Mouse (Mus musculus): Measurements from ENCODE around the gene Slc18b1. TPM values are rescaled to one million over a fixed set of nuclear protein-coding genes. Genes with fewer than 3 reads are reported as not detected.

Slc18b1 gene
- polyA plus RNA-seq, 1 experiment from 2014 or later: 18.8 TPM

GRCm38 (mm10) chr10:23798142-23798541 is 1.4 kb downstream of the Slc18b1 start:
- Histone ChIP-seq H3K4me3 (ENCODE audit: low read depth, low read length) (peak overlapping the region; percentile 63), H3K4me2 (ENCODE audit: low read depth, low read length) (peak overlapping the region; percentile 73), H3K4me1 (ENCODE audit: control insufficient read depth, insufficient read depth, low read length) (peaks cover 8% of the 10 kb centered on the region; the same call in 1 of the 2 replicates), H3K27ac (replicated peaks; ENCODE audit: low read depth, low read length) (peak overlapping the region; percentile 67; the same call in 1 of the 2 replicates), H3K9me3 (ENCODE audit: control insufficient read depth, low read length) (no peaks in the 10 kb centered on the region), H3K9ac (ENCODE audit: low read depth, low read length) (no peak overlapping the region), H3K27me3 (replicated peaks; ENCODE audit: control insufficient read depth, insufficient read depth, low read length) (no peaks in the 10 kb centered on the region), H3K36me3 (ENCODE audit: control insufficient read depth, insufficient read depth, low read length) (peaks cover 29% of the 10 kb centered on the region)
- peak; percentile 38 for DNase-seq (ENCODE audit: low spot score)
- WGBS: 45% methylated on average over 1 of the region's 1 CpGs
- ATAC-seq (ENCODE audit: low read depth): no peak

- H3K9me3 ChIP-seq (ENCODE audit: control insufficient read depth, low read length): no peaks in the 10 kb centered on the region
- 22% methylated on average over 2 of the region's 3 CpGs for WGBS
- H3K4me3 ChIP-seq (ENCODE audit: low read depth, low read length): no peak overlapping the region
- no peak for ATAC-seq (ENCODE audit: low read depth)
- no peaks in the 10 kb centered on the region for H3K27me3 ChIP-seq (replicated peaks; ENCODE audit: control insufficient read depth, insufficient read depth, low read length)
- no peak for DNase-seq (ENCODE audit: low spot score)
- H3K36me3 ChIP-seq (ENCODE audit: control insufficient read depth, insufficient read depth, low read length): peaks cover 46% of the 10 kb centered on the region
- H3K9ac ChIP-seq (ENCODE audit: low read depth, low read length): no peak overlapping the region
- no peak overlapping the region for H3K27ac ChIP-seq (replicated peaks; ENCODE audit: low read depth, low read length)
- no peak overlapping the region for H3K4me2 ChIP-seq (ENCODE audit: low read depth, low read length)
- peaks cover 8% of the 10 kb centered on the region; the same call in 1 of the 2 replicates for H3K4me1 ChIP-seq (ENCODE audit: control insufficient read depth, insufficient read depth, low read length)
Observed at GRCm38 (mm10) chr10:23799933-23800332, 3.1 kb downstream of the Slc18b1 start.

- DNase-seq (ENCODE audit: low spot score): no peak
- peaks cover 70% of the 10 kb centered on the region for H3K36me3 ChIP-seq (ENCODE audit: control insufficient read depth, insufficient read depth, low read length)
- 55% methylated on average over 3 of the region's 3 CpGs for WGBS
- no peak overlapping the region for H3K4me2 ChIP-seq (ENCODE audit: low read depth, low read length)
- no peak overlapping the region for H3K4me3 ChIP-seq (ENCODE audit: low read depth, low read length)
- no peak overlapping the region for H3K27ac ChIP-seq (replicated peaks; ENCODE audit: low read depth, low read length)
- H3K9ac ChIP-seq (ENCODE audit: low read depth, low read length): no peak overlapping the region
- ATAC-seq (ENCODE audit: low read depth): no peak
- H3K4me1 ChIP-seq (ENCODE audit: control insufficient read depth, insufficient read depth, low read length): no peaks in the 10 kb centered on the region; the same call in 1 of the 2 replicates
- H3K9me3 ChIP-seq (ENCODE audit: control insufficient read depth, low read length): no peaks in the 10 kb centered on the region
- no peaks in the 10 kb centered on the region for H3K27me3 ChIP-seq (replicated peaks; ENCODE audit: control insufficient read depth, insufficient read depth, low read length)
Observed at GRCm38 (mm10) chr10:23802911-23803310, 6.1 kb downstream of the Slc18b1 start.

- no peaks in the 10 kb centered on the region for H3K4me1 ChIP-seq (ENCODE audit: control insufficient read depth, insufficient read depth, low read length)
- no peak overlapping the region for H3K27ac ChIP-seq (replicated peaks; ENCODE audit: low read depth, low read length)
- no peak for ATAC-seq (ENCODE audit: low read depth)
- DNase-seq (ENCODE audit: low spot score): no peak
- no peak overlapping the region for H3K9ac ChIP-seq (ENCODE audit: low read depth, low read length)
- H3K9me3 ChIP-seq (ENCODE audit: control insufficient read depth, low read length): no peaks in the 10 kb centered on the region
- no peaks in the 10 kb centered on the region for H3K27me3 ChIP-seq (replicated peaks; ENCODE audit: control insufficient read depth, insufficient read depth, low read length)
- peaks cover 74% of the 10 kb centered on the region for H3K36me3 ChIP-seq (ENCODE audit: control insufficient read depth, insufficient read depth, low read length)
- no peak overlapping the region for H3K4me3 ChIP-seq (ENCODE audit: low read depth, low read length)
- WGBS: 68% methylated on average over 3 of the region's 3 CpGs
- no peak overlapping the region for H3K4me2 ChIP-seq (ENCODE audit: low read depth, low read length)
Observed at GRCm38 (mm10) chr10:23804665-23805064, 7.9 kb downstream of the Slc18b1 start.

- no peak overlapping the region for H3K9ac ChIP-seq (ENCODE audit: low read depth, low read length)
- no peak overlapping the region for H3K27ac ChIP-seq (replicated peaks; ENCODE audit: low read depth, low read length)
- DNase-seq (ENCODE audit: low spot score) (no peak), ATAC-seq (ENCODE audit: low read depth) (no peak)
- no peaks in the 10 kb centered on the region for H3K9me3 ChIP-seq (ENCODE audit: control insufficient read depth, low read length)
- H3K4me3 ChIP-seq (ENCODE audit: low read depth, low read length): no peak overlapping the region
- peaks cover 69% of the 10 kb centered on the region for H3K36me3 ChIP-seq (ENCODE audit: control insufficient read depth, insufficient read depth, low read length)
- 24% methylated on average over 4 of the region's 4 CpGs for WGBS
- no peaks in the 10 kb centered on the region for H3K27me3 ChIP-seq (replicated peaks; ENCODE audit: control insufficient read depth, insufficient read depth, low read length)
- H3K4me2 ChIP-seq (ENCODE audit: low read depth, low read length): no peak overlapping the region
- no peaks in the 10 kb centered on the region for H3K4me1 ChIP-seq (ENCODE audit: control insufficient read depth, insufficient read depth, low read length)
Observed at GRCm38 (mm10) chr10:23806201-23806600, 9.4 kb downstream of the Slc18b1 start.

DNA sequence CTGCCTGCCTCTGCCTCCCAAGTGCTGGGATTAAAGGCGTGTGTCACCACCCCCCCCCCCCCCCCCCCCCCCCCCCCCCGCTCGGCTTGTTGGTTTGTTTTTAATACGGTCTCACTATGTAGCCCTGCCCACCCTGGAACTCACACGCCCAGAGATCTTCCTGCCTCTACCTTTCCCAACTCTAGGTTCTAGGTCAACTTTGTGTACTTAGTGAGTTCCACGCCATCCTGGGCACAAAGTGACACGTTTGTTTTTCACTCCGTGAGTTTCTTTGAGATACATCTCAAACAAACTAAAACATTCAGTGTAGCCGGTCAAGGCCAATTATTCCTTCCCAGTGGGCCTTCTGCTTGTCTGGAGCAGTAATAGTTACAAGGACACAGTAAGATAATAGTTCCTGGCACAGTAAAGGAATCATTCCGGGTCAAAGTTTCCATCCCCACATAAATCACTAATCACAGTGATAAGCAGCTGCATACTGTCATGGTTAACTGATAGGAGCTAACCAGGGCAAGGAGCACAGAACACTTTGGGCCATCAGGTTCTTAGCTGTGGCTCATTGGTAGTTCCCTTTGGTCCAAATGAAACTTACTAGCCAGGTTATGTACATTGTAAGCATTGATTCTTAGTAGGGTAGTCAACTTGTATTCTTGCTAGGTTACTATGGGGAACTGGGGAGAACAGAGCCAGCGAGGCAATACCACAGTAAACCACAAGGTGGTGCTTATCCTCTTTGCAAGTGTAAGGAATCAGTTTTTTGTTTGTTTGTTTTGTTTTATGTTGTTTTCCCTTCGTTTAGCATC is 15.1 kb downstream of the Slc18b1 start:
- H3K27me3 ChIP-seq (replicated peaks; ENCODE audit: control insufficient read depth, insufficient read depth, low read length): no peaks in the 10 kb centered on the region
- DNase-seq (ENCODE audit: low spot score): peak; percentile 52
- 79% methylated on average over 9 of the region's 12 CpGs for WGBS
- peaks cover 27% of the 10 kb centered on the region for H3K36me3 ChIP-seq (ENCODE audit: control insufficient read depth, insufficient read depth, low read length)
- H3K4me3 ChIP-seq (ENCODE audit: low read depth, low read length): no peak overlapping the region
- no peak overlapping the region for H3K4me2 ChIP-seq (ENCODE audit: low read depth, low read length)
- no peak overlapping the region for H3K27ac ChIP-seq (replicated peaks; ENCODE audit: low read depth, low read length)
- no peak overlapping the region for H3K9ac ChIP-seq (ENCODE audit: low read depth, low read length)
- H3K4me1 ChIP-seq (ENCODE audit: control insufficient read depth, insufficient read depth, low read length): no peaks in the 10 kb centered on the region
- ATAC-seq (ENCODE audit: low read depth): no peak
- no peaks in the 10 kb centered on the region for H3K9me3 ChIP-seq (ENCODE audit: control insufficient read depth, low read length)

DNA sequence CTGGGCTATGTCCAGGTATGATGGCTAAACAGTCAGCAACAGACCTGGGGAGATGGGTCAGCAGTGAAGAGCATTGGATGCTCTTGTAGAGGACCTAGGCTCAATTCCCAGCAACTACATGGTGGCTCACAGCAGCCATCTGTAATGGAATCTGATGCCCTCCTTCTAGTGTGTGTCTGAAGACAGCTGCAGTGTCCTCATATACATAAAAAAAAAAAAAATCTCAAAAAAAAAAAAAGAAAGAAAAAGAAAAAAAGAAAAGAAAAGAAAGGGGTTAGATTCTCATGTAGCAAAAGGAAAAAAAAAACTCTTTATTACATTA is 15.6 kb downstream of the Slc18b1 start:
- H3K27ac ChIP-seq (replicated peaks; ENCODE audit: low read depth, low read length): no peak overlapping the region
- no peaks in the 10 kb centered on the region for H3K9me3 ChIP-seq (ENCODE audit: control insufficient read depth, low read length)
- no peaks in the 10 kb centered on the region for H3K4me1 ChIP-seq (ENCODE audit: control insufficient read depth, insufficient read depth, low read length)
- peaks cover 23% of the 10 kb centered on the region for H3K36me3 ChIP-seq (ENCODE audit: control insufficient read depth, insufficient read depth, low read length)
- H3K9ac ChIP-seq (ENCODE audit: low read depth, low read length): no peak overlapping the region
- no peak overlapping the region for H3K4me2 ChIP-seq (ENCODE audit: low read depth, low read length)
- DNase-seq (ENCODE audit: low spot score) (no peak), ATAC-seq (ENCODE audit: low read depth) (no peak)
- H3K27me3 ChIP-seq (replicated peaks; ENCODE audit: control insufficient read depth, insufficient read depth, low read length): no peaks in the 10 kb centered on the region
- H3K4me3 ChIP-seq (ENCODE audit: low read depth, low read length): no peak overlapping the region

- 61% methylated on average over 11 of the region's 11 CpGs for WGBS
- H3K36me3 ChIP-seq (ENCODE audit: control insufficient read depth, insufficient read depth, low read length): peaks cover 16% of the 10 kb centered on the region
- ATAC-seq (ENCODE audit: low read depth) (no peak), DNase-seq (ENCODE audit: low spot score) (no peak)
- H3K27ac ChIP-seq (replicated peaks; ENCODE audit: low read depth, low read length): no peak overlapping the region
- no peak overlapping the region for H3K4me2 ChIP-seq (ENCODE audit: low read depth, low read length)
- H3K27me3 ChIP-seq (replicated peaks; ENCODE audit: control insufficient read depth, insufficient read depth, low read length): no peaks in the 10 kb centered on the region
- no peak overlapping the region for H3K4me3 ChIP-seq (ENCODE audit: low read depth, low read length)
- no peaks in the 10 kb centered on the region for H3K9me3 ChIP-seq (ENCODE audit: control insufficient read depth, low read length)
- H3K9ac ChIP-seq (ENCODE audit: low read depth, low read length): no peak overlapping the region
- no peaks in the 10 kb centered on the region for H3K4me1 ChIP-seq (ENCODE audit: control insufficient read depth, insufficient read depth, low read length)
Observed at GRCm38 (mm10) chr10:23812852-23813766, 16.3 kb downstream of the Slc18b1 start.
